Mouse (Mus musculus): ENCODE results near the gene Col4a3bp. TPM values are rescaled to one million over a fixed set of nuclear protein-coding genes. Genes with fewer than 3 reads are reported as not detected.

Col4a3bp gene
- polyA plus RNA-seq, 1 experiment from 2014 or later: 6.8 TPM

DNA sequence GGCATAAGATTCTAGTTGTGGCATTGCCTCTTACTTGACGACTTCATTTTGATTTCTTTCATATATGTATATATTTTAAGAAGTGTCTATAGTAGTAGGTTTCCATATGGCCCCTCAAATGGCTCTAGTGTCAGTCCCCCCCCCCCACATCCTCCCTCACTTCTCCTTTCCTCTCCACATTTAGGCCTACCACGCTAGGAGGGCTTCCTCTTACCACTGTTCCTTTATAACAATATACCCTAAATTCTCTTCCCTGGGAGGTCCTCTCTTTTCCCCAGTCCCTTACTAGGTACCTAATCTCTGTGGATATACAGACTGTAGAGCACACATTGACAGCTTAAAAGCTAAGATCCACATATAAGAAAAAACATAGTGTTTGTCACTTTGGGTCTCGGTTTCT lies 21.1 kb upstream of the Col4a3bp start:
- WGBS: 96% methylated on average over 3 of the region's 3 CpGs
- H3K9ac ChIP-seq (ENCODE audit: low read depth, low read length): no peak overlapping the region
- H3K9me3 ChIP-seq (ENCODE audit: control insufficient read depth): no peaks in the 10 kb centered on the region
- no peaks in the 10 kb centered on the region for H3K27me3 ChIP-seq (replicated peaks; ENCODE audit: control insufficient read depth, insufficient read depth, low read length)
- H3K27ac ChIP-seq (ENCODE audit: low read depth, low read length): no peak overlapping the region
- H3K4me1 ChIP-seq (replicated peaks; ENCODE audit: control insufficient read depth, insufficient read depth, low read length): no peaks in the 10 kb centered on the region
- no peak for TF ChIP-seq CTCF (IDR thresholded peaks at IDR 0.05; ENCODE audit: low read depth)
- H3K36me3 ChIP-seq (ENCODE audit: control insufficient read depth, insufficient read depth): no peaks in the 10 kb centered on the region
- ATAC-seq: no peak
- H3K4me2 ChIP-seq (replicated peaks; ENCODE audit: low read depth): no peak overlapping the region
- H3K4me3 ChIP-seq (ENCODE audit: low read depth, low read length): no peak overlapping the region

DNA sequence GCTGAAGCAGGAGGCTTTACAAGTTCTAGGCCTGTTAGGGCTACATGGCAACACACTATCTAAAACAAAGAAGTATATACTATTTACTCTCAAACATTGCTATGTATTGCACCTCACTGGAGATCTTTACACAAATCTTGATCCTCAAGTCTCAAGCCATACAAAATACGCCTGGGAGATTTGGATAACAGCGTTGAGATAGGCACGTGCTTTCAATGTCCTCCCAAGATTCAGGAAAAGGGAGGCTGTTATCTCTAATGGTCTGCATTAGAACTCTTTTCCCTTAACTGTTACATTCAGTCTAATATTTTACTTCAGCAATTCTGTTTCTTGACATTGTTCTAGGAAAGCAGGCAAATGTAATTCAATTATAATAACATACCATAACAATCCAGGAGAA lies 15.4 kb upstream of the Col4a3bp start:
- no peak overlapping the region for H3K4me3 ChIP-seq (ENCODE audit: low read depth, low read length)
- no peaks in the 10 kb centered on the region; the same call in 1 of the 2 replicates for H3K36me3 ChIP-seq (ENCODE audit: control insufficient read depth, insufficient read depth)
- no peak overlapping the region for H3K4me2 ChIP-seq (replicated peaks; ENCODE audit: low read depth)
- WGBS: 90% methylated on average over 3 of the region's 3 CpGs
- no peak for TF ChIP-seq CTCF (IDR thresholded peaks at IDR 0.05; ENCODE audit: low read depth)
- H3K27ac ChIP-seq (ENCODE audit: low read depth, low read length): no peak overlapping the region
- ATAC-seq: no peak
- no peaks in the 10 kb centered on the region for H3K4me1 ChIP-seq (replicated peaks; ENCODE audit: control insufficient read depth, insufficient read depth, low read length)
- no peaks in the 10 kb centered on the region for H3K27me3 ChIP-seq (replicated peaks; ENCODE audit: control insufficient read depth, insufficient read depth, low read length)
- no peaks in the 10 kb centered on the region for H3K9me3 ChIP-seq (ENCODE audit: control insufficient read depth)
- H3K9ac ChIP-seq (ENCODE audit: low read depth, low read length): no peak overlapping the region

DNA sequence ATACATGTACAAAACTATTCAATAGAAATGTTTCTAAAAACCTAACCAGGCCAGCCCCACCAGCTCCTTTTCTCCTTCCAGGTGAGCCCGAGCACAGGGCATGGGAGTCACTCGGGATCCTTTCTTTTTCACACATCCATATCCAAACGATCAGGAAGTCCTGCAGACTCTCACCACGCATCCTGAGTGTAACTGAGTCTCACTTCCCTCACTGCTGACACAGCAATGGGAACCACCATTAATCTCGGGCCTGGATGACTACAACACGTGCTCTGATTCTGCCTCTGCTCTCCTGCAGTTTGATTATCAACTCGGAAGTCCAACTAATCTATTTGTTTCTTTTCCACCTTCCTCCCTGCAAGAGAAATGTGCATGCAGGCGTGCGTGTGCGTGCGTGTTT lies 14.6 kb upstream of the Col4a3bp start:
- Histone ChIP-seq H3K27ac (ENCODE audit: low read depth, low read length) (no peak overlapping the region), H3K4me2 (replicated peaks; ENCODE audit: low read depth) (no peak overlapping the region), H3K4me3 (ENCODE audit: low read depth, low read length) (no peak overlapping the region), H3K9me3 (ENCODE audit: control insufficient read depth) (no peaks in the 10 kb centered on the region), H3K27me3 (replicated peaks; ENCODE audit: control insufficient read depth, insufficient read depth, low read length) (no peaks in the 10 kb centered on the region), H3K36me3 (ENCODE audit: control insufficient read depth, insufficient read depth) (no peaks in the 10 kb centered on the region; the same call in 1 of the 2 replicates), H3K9ac (ENCODE audit: low read depth, low read length) (no peak overlapping the region), H3K4me1 (replicated peaks; ENCODE audit: control insufficient read depth, insufficient read depth, low read length) (no peaks in the 10 kb centered on the region)
- no peak for ATAC-seq
- no peak for TF ChIP-seq CTCF (IDR thresholded peaks at IDR 0.05; ENCODE audit: low read depth)
- 82% methylated on average over 11 of the region's 11 CpGs for WGBS

DNA sequence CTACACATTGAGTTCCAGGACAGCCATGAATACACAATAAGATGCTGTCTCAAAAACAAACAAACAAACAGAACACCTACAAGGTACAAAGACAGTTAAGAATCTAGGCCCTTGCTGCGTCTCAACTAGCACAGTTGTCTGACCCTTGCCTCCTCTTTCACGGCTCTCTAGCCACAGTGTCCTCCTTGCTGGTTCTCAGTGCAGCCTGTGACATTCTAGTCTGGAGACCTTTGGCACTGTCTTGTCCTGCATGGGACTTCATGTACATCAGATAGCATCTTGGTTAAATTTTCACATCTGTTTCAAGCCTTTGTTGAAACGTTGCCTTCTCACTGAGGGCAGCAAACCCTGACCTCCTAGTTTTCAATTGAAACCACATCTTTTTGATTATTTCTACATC lies 13.6 kb upstream of the Col4a3bp start:
- no peaks in the 10 kb centered on the region; the same call in 1 of the 2 replicates for H3K36me3 ChIP-seq (ENCODE audit: control insufficient read depth, insufficient read depth)
- no peak overlapping the region for H3K27ac ChIP-seq (ENCODE audit: low read depth, low read length)
- no peaks in the 10 kb centered on the region for H3K4me1 ChIP-seq (replicated peaks; ENCODE audit: control insufficient read depth, insufficient read depth, low read length)
- H3K4me2 ChIP-seq (replicated peaks; ENCODE audit: low read depth): no peak overlapping the region
- H3K27me3 ChIP-seq (replicated peaks; ENCODE audit: control insufficient read depth, insufficient read depth, low read length): no peaks in the 10 kb centered on the region
- H3K4me3 ChIP-seq (ENCODE audit: low read depth, low read length): no peak overlapping the region
- ATAC-seq: no peak
- TF ChIP-seq CTCF (IDR thresholded peaks at IDR 0.05; ENCODE audit: low read depth): no peak
- WGBS: 87% methylated on average over 3 of the region's 3 CpGs
- no peak overlapping the region for H3K9ac ChIP-seq (ENCODE audit: low read depth, low read length)
- H3K9me3 ChIP-seq (ENCODE audit: control insufficient read depth): no peaks in the 10 kb centered on the region

DNA sequence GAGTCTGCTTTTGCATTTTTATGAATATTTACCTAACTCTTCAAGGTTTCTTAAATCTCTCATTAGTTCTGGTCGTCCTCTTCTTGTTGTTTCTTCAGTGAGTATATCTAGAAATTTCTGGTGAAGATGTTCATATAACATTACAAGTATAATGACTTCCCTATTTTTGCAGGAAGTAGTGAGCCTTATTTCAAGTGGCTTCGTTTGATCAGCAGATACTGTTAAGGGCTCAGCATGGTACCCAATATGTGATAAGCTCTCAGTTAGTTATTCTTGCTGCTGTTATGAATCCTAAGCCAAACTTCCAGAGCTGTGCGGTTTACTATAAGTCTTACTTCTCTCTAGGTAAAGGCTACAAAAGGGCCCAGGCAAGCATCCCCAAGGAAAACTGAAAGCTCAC lies 12.9 kb upstream of the Col4a3bp start:
- Histone ChIP-seq H3K9me3 (ENCODE audit: control insufficient read depth) (no peaks in the 10 kb centered on the region), H3K36me3 (ENCODE audit: control insufficient read depth, insufficient read depth) (no peaks in the 10 kb centered on the region; the same call in 1 of the 2 replicates), H3K27me3 (replicated peaks; ENCODE audit: control insufficient read depth, insufficient read depth, low read length) (no peaks in the 10 kb centered on the region), H3K9ac (ENCODE audit: low read depth, low read length) (no peak overlapping the region), H3K27ac (ENCODE audit: low read depth, low read length) (no peak overlapping the region), H3K4me1 (replicated peaks; ENCODE audit: control insufficient read depth, insufficient read depth, low read length) (no peaks in the 10 kb centered on the region), H3K4me3 (ENCODE audit: low read depth, low read length) (no peak overlapping the region), H3K4me2 (replicated peaks; ENCODE audit: low read depth) (no peak overlapping the region)
- WGBS: 86% methylated on average over 3 of the region's 3 CpGs
- no peak for ATAC-seq
- no peak for TF ChIP-seq CTCF (IDR thresholded peaks at IDR 0.05; ENCODE audit: low read depth)

DNA sequence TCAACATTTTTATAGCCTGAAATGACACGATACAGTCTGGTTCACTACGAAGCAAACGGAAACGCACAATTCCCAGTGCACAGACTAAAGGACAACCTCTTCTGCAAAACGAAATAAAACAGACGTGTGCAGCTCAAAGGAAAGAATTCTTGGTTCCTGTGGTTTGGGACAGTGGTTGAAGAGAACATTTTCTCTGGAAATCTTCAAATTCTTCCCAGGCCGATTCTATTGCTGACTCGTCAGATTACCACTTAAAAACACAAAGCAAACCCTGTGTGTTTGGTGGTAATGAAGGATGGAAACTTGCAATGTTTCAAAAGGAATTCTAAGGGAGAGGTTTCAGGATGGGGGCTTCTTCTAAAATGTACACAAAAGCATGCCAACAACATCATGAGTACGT lies 12.4 kb upstream of the Col4a3bp start:
- Histone ChIP-seq H3K27ac (ENCODE audit: low read depth, low read length) (no peak overlapping the region; the same call in 1 of the 2 replicates), H3K36me3 (ENCODE audit: control insufficient read depth, insufficient read depth) (no peaks in the 10 kb centered on the region; the same call in 1 of the 2 replicates), H3K9ac (ENCODE audit: low read depth, low read length) (no peak overlapping the region), H3K4me3 (ENCODE audit: low read depth, low read length) (no peak overlapping the region), H3K4me2 (replicated peaks; ENCODE audit: low read depth) (no peak overlapping the region), H3K4me1 (replicated peaks; ENCODE audit: control insufficient read depth, insufficient read depth, low read length) (no peaks in the 10 kb centered on the region), H3K9me3 (ENCODE audit: control insufficient read depth) (no peaks in the 10 kb centered on the region), H3K27me3 (replicated peaks; ENCODE audit: control insufficient read depth, insufficient read depth, low read length) (no peaks in the 10 kb centered on the region)
- ATAC-seq: no peak
- 89% methylated on average over 9 of the region's 9 CpGs for WGBS
- no peak for TF ChIP-seq CTCF (IDR thresholded peaks at IDR 0.05; ENCODE audit: low read depth)

DNA sequence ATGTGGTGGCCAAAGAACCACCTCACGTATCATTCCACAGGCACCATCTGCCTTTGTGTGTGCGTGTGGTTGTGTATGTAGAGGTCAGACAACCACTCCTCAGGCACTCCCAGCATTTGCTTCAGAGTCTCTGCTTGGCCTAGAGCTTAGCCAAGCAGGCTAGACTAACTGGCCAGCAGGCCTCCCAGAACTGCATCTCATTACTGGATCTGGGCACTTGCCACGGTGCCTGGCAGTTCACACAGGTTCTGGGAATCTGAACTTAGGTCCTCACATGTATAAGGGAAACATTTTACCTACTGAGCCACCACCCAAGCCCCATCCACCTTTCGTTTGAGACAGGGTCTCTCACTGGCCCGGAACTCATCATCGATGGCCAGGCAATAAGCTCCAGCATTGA lies 10.2 kb upstream of the Col4a3bp start:
- H3K36me3 ChIP-seq (ENCODE audit: control insufficient read depth, insufficient read depth): no peaks in the 10 kb centered on the region; the same call in 1 of the 2 replicates
- H3K27ac ChIP-seq (ENCODE audit: low read depth, low read length): no peak overlapping the region
- no peaks in the 10 kb centered on the region for H3K27me3 ChIP-seq (replicated peaks; ENCODE audit: control insufficient read depth, insufficient read depth, low read length)
- no peak overlapping the region for H3K4me2 ChIP-seq (replicated peaks; ENCODE audit: low read depth)
- 90% methylated on average over 6 of the region's 6 CpGs for WGBS
- H3K9ac ChIP-seq (ENCODE audit: low read depth, low read length): no peak overlapping the region
- TF ChIP-seq CTCF (IDR thresholded peaks at IDR 0.05; ENCODE audit: low read depth): no peak
- H3K4me1 ChIP-seq (replicated peaks; ENCODE audit: control insufficient read depth, insufficient read depth, low read length): no peaks in the 10 kb centered on the region
- H3K4me3 ChIP-seq (ENCODE audit: low read depth, low read length): no peak overlapping the region
- ATAC-seq: no peak
- H3K9me3 ChIP-seq (ENCODE audit: control insufficient read depth): no peaks in the 10 kb centered on the region
